Mouse (Mus musculus) right cerebral cortex, adult 18-20 months (tissue): ENCODE data around the gene Olfr1436.
"Not testable (repeated sequence)": the region's sequence is repeated elsewhere in the genome, so short reads cannot be mapped to it uniquely, and the experiment has no call there.

Experiments
- DNase-seq: peaks from one replicate; pipeline ENCODE4 v3.0.0; 2022; ENCODE audit warnings: mixed read lengths

Gene Olfr1436

GRCm38 (mm10) chr19:12299030-12299429 lies at the start of gene Olfr1436:
Olfr1436 (minus strand) TSS chr19:12299130.
- not testable (repeated sequence) for DNase-seq

GRCm38 (mm10) chr19:12335810-12336209 lies 36.9 kb upstream of the Olfr1436 start, which contains the start of gene Olfr1438-ps1:
Olfr1438-ps1 (minus strand) TSS chr19:12335910.
- DNase-seq, result no peak

- DNase-seq, result no peak
Measured at GRCm38 (mm10) chr19:12325001-12325400, 26.1 kb upstream of the Olfr1436 start, which contains the start of gene Olfr1437. Olfr1437 (minus strand) TSS chr19:12325101.

GRCm38 (mm10) chr19:12292979-12293378 lies 6.0 kb downstream of the Olfr1436 start:
- DNase-seq, result no peak

GRCm38 (mm10) chr19:12279554-12279953 lies 19.4 kb downstream of the Olfr1436 start, which contains the start of gene Olfr1434:
Olfr1434 (plus strand) TSS chr19:12279854.
- no peak for DNase-seq

GRCm38 (mm10) chr19:12260732-12261131 lies 38.2 kb downstream of the Olfr1436 start, which contains the start of gene Olfr235:
Olfr235 (plus strand) TSS chr19:12261032.
- no peak for DNase-seq
